Mouse (Mus musculus) CH12.LX (cell line): ENCODE results near the gene Enpp6. TPM values are rescaled to one million over a fixed set of nuclear protein-coding genes. Genes with fewer than 3 reads are reported as not detected.

Experiments
- DNase-seq: peaks from one replicate; pipeline ENCODE4 v3.0.0-alpha.2; 2013; ENCODE audit errors: extremely low read depth
- H3K27ac ChIP-seq: 2 replicates; pipeline ENCODE4 v1.5.1; 2012; ENCODE audit warnings: low read depth, mild to moderate bottlenecking, control low read depth, moderate library complexity; ENCODE audit not compliant: insufficient read depth
- H3K27me3 ChIP-seq: replicated peaks from 2 replicates; pipeline ENCODE3; 2012; ENCODE audit warnings: inconsistent platforms
- H3K36me3 ChIP-seq, 2 experiments: replicated peaks in 1 of 2; 2 replicates each; pipeline versions ENCODE3 to v1.6.1; 2012; ENCODE audit warnings: inconsistent platforms in 1 of 2, low read length in 1 of 2, mild to moderate bottlenecking in 1 of 2, mixed read lengths in 1 of 2, moderate library complexity in 1 of 2; ENCODE audit not compliant: control insufficient read depth in 1 of 2, insufficient read depth in 1 of 2
- H3K4me1 ChIP-seq, 2 experiments: 2 replicates each; pipeline ENCODE4 v1.6.1; 2012; ENCODE audit warnings: inconsistent platforms in 1 of 2, moderate library complexity in 1 of 2; ENCODE audit not compliant: insufficient read depth in 2 of 2, control insufficient read depth in 1 of 2
- H3K4me2 ChIP-seq: 2 replicates; pipeline ENCODE4 v1.6.1; 2012; ENCODE audit warnings: low read depth, mild to moderate bottlenecking, control low read depth; ENCODE audit not compliant: poor library complexity, insufficient read depth, severe bottlenecking
- H3K4me3 ChIP-seq, 3 experiments: fragments of 150-350 bp in 1 of 3; sonication (generic) in 1 of 3; replicated peaks in 1 of 3; 2 replicates each; pipeline versions ENCODE3 to v1.5.1; 2011 to 2012; ENCODE audit warnings: low read depth in 2 of 3, low read length in 2 of 3, mild to moderate bottlenecking in 2 of 3, moderate library complexity in 2 of 3, control low read depth in 1 of 3, improper control_type of control experiment in 1 of 3, inconsistent platforms in 1 of 3, mixed read lengths in 1 of 3; ENCODE audit not compliant: poor library complexity in 1 of 3
- H3K79me2 ChIP-seq: replicated peaks from 2 replicates; pipeline ENCODE4 v1.6.1; 2012; ENCODE audit warnings: mild to moderate bottlenecking, moderate library complexity; ENCODE audit not compliant: control insufficient read depth, poor library complexity, insufficient read depth, severe bottlenecking; ENCODE audit errors: extremely low read depth
- H3K9ac ChIP-seq: 2 replicates; pipeline ENCODE4 v1.6.1; 2012; ENCODE audit warnings: low read depth, mild to moderate bottlenecking, control low read depth, moderate library complexity; ENCODE audit not compliant: insufficient read depth
- H3K9me3 ChIP-seq: replicated peaks from 2 replicates; pipeline ENCODE3; 2012; ENCODE audit warnings: low read length, inconsistent platforms, mixed read lengths
- CHD1 ChIP-seq: IDR thresholded peaks from 2 replicates; pipeline ENCODE4 v1.6.1; 2012; ENCODE audit warnings: low read depth, low read length, improper control_type of control experiment, inconsistent platforms
- E2F4 ChIP-seq: IDR thresholded peaks from 2 replicates; pipeline ENCODE4 v1.6.1; 2011; ENCODE audit warnings: low read depth, low read length, improper control_type of control experiment; ENCODE audit not compliant: insufficient replicate concordance
- MAX ChIP-seq: IDR thresholded peaks from 2 replicates; pipeline ENCODE4 v1.6.1; 2011; ENCODE audit warnings: low read length, improper control_type of control experiment
- NELFE ChIP-seq: IDR thresholded peaks from 2 replicates; pipeline ENCODE4 v1.6.1; 2011; ENCODE audit warnings: low read depth, low read length, improper control_type of control experiment
- RAD21 ChIP-seq: IDR thresholded peaks from 2 replicates; pipeline ENCODE4 v1.6.1; 2011; ENCODE audit warnings: low read depth, mild to moderate bottlenecking, low read length, improper control_type of control experiment, moderate library complexity
- ZC3H11A ChIP-seq: IDR thresholded peaks from 2 replicates; pipeline ENCODE4 v1.6.1; 2012; ENCODE audit warnings: low read depth, mild to moderate bottlenecking, inconsistent platforms, low read length, improper control_type of control experiment
- ZMIZ1 ChIP-seq: IDR thresholded peaks from 2 replicates; pipeline ENCODE4 v1.6.1; 2012; ENCODE audit warnings: low read depth, mild to moderate bottlenecking, inconsistent platforms, low read length, improper control_type of control experiment
- dilution Hi-C: fragments of 300-500 bp; cut with MboI; formaldehyde crosslinking; loops from 2 replicates; pipeline ENCODE4 v1.14.3; 2020; ENCODE audit warnings: low sequenced_read_pairs; ENCODE audit not compliant: extremely low pct_unique_long_range_greater_than_20kb, extremely low pct_ligation_motif_present
- in situ Hi-C: fragments of 300-500 bp; cut with MboI; formaldehyde crosslinking; loops from 3 replicates; pipeline ENCODE4 v1.14.3; 2019; ENCODE audit warnings: low sequenced_read_pairs, low pct_ligation_motif_present, low pct_unique_long_range_greater_than_20kb, mixed read lengths
- polyA plus RNA-seq: library from polyadenylated mRNA; unstranded; fragments of >175 nt; gene quantifications from 2 replicates; pipeline ENCODE4 v1.2.1, GENCODE M21; 2012; ENCODE audit warnings: low read depth; ENCODE audit not compliant: insufficient read length
- total RNA-seq, 2 experiments: library from RNA; depleted of rRNA; stranded (reverse); fragments of 300-350 nt in 1 of 2; fragments of >200 nt in 1 of 2; gene quantifications; 2 replicates each; pipeline ENCODE4 v1.2.3; 2012 to 2014

The Enpp6 gene
- total and polyA plus RNA-seq, 3 experiments: not detected

- Histone ChIP-seq H3K4me2 (no peak overlapping the region), H3K9me3 (no peaks in the 10 kb centered on the region), H3K9ac (no peak overlapping the region), H3K4me3 (no peak overlapping the region), H3K79me2 (no peaks in the 10 kb centered on the region), H3K27ac (no peak overlapping the region), H3K4me1 (peaks cover 5 to 22% of the 10 kb centered on the region in 2 experiments), H3K36me3 (no peaks in the 10 kb centered on the region), H3K27me3 (no peaks in the 10 kb centered on the region)
- in situ Hi-C loops: no loop called here
- no peak for DNase-seq
- no peak for TF ChIP-seq CHD1
- TF ChIP-seq ZC3H11A: no peak
- TF ChIP-seq RAD21: no peak
- dilution Hi-C loops: no loop called here
Measured at GRCm38 (mm10) chr8:46988366-46988765, 1.7 kb downstream of the Enpp6 start.

- Histone ChIP-seq H3K9me3 (no peaks in the 10 kb centered on the region), H3K4me1 (peaks cover 5 to 22% of the 10 kb centered on the region in 2 experiments), H3K79me2 (no peaks in the 10 kb centered on the region), H3K4me2 (peak overlapping the region; percentile 44; the same call in 1 of the 2 replicates), H3K27me3 (no peaks in the 10 kb centered on the region), H3K27ac (no peak overlapping the region), H3K9ac (no peak overlapping the region), H3K36me3 (no peaks in the 10 kb centered on the region), H3K4me3 (no peak overlapping the region)
- dilution Hi-C loops: no loop called here
- DNase-seq: peak; percentile 34
- TF ChIP-seq MAX (no peak), E2F4 (no peak), ZMIZ1 (no peak)
- in situ Hi-C loops: no loop called here
Measured at GRCm38 (mm10) chr8:46991081-46991480, 4.4 kb downstream of the Enpp6 start.

GRCm38 (mm10) chr8:46992579-46992978 lies 5.9 kb downstream of the Enpp6 start:
- DNase-seq: peak; percentile 20
- in situ Hi-C loops (no loop called here), dilution Hi-C loops (no loop called here)

More at GRCm38 (mm10) chr8:46992579-46992978, 5.9 kb downstream of the Enpp6 start:
- H3K27me3 ChIP-seq: no peaks in the 10 kb centered on the region
- H3K4me1 ChIP-seq: peaks cover 5 to 22% of the 10 kb centered on the region in 2 experiments
- TF ChIP-seq NELFE: no peak
- no peak overlapping the region for H3K9ac ChIP-seq
- no peak overlapping the region for H3K4me2 ChIP-seq
- H3K27ac ChIP-seq: no peak overlapping the region
- no peak overlapping the region for H3K4me3 ChIP-seq
- no peaks in the 10 kb centered on the region for H3K79me2 ChIP-seq
- no peaks in the 10 kb centered on the region for H3K36me3 ChIP-seq
- no peaks in the 10 kb centered on the region for H3K9me3 ChIP-seq
